In the genomic region with DNA sequence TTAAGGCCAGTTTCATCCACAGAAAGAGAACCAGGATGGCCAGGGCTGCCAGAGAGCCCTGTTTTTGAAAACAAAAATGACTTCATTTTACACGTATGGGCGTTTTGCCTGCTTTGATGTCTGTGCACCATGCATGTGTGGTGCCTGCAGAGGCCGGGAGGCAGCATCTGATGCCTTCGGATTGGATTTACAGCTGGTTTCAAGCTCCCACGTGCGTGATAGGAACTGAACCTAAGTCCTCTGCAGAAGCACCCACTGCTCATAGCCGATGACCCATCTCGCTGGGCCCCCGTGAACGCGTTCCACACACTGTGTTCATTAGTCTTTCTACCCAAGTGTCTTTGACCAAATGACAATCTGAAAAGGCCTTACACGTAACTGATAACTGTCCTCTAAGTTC, we compare ENCODE assay signal across 15 mouse cellular contexts.
"Had no signal": no experiment of that assay in that cellular context is flagged by ENCODE, and none has a peak within 500 bp of the region (broad histone marks: within the 10 kb centered on the region; RNA-seq: fewer than 3 reads in every experiment).

No protein-coding gene starts in this region.

- H3K9me3 ChIP-seq: limb, embryonic 15.5 days; midbrain, embryonic 12.5 days; midbrain, embryonic 15.5 days had no signal

- ATAC-seq: liver, postnatal 0 days; midbrain, embryonic 15.5 days had no signal

- DNase-seq: kidney, adult 18-20 months; kidney, adult 9 months; kidney, postnatal 14 days; kidney, postnatal 4 days; liver, postnatal 0 days; lung, embryonic 14.5 days; thymus, adult 2 months; thymus, postnatal 14 days had no signal

- H3K4me2 ChIP-seq: limb, embryonic 12.5 days; limb, embryonic 15.5 days; liver, embryonic 11.5 days; lung, embryonic 14.5 days; midbrain, embryonic 12.5 days; midbrain, embryonic 15.5 days had no signal

- H3K27ac ChIP-seq: limb, embryonic 12.5 days; limb, embryonic 15.5 days; liver, embryonic 14.5 days; macrophage; midbrain, embryonic 12.5 days; midbrain, embryonic 15.5 days had no signal

- H3K4me3 ChIP-seq: limb, embryonic 12.5 days; limb, embryonic 15.5 days; midbrain, embryonic 12.5 days; midbrain, embryonic 15.5 days had no signal

- H3K9ac ChIP-seq: limb, embryonic 12.5 days; limb, embryonic 15.5 days; liver, embryonic 14.5 days; liver, postnatal 0 days; lung, embryonic 14.5 days; midbrain, embryonic 12.5 days; midbrain, embryonic 15.5 days had no signal

- H3K36me3 ChIP-seq: midbrain, embryonic 15.5 days had no signal

- H3K27me3 ChIP-seq: limb, embryonic 12.5 days; limb, embryonic 15.5 days; midbrain, embryonic 12.5 days; midbrain, embryonic 15.5 days had no signal
